Mouse (Mus musculus) adrenal gland, postnatal 14 days (tissue): ENCODE results near the gene Slc45a3. TPM values are rescaled to one million over a fixed set of nuclear protein-coding genes. Genes with fewer than 3 reads are reported as not detected.
A peak's percentile ranks its signal among the peaks of the same experiment; 100 is the strongest.

Experiments used
- DNase-seq: peaks from one replicate; pipeline ENCODE4 v3.0.0; 2021; ENCODE audit warnings: mixed read lengths
- long read RNA-seq, 2 experiments: library from polyadenylated mRNA; stranded (forward); transcript quantifications; one replicate each; pipeline ENCODE4 v2.0.0; 2021
- total RNA-seq: library from RNA; stranded (reverse); gene quantifications from 2 replicates; pipeline ENCODE4 v1.2.3, GENCODE M21; 2021

The Slc45a3 gene
- 15.5 and 18.3 TPM in 2 replicates for total RNA-seq
- long read RNA-seq, experiment 1, transcript Slc45a3-202 (5 exons, 3,212 nt), result major isoform, 15 of 22 reads
- long read RNA-seq, experiment 1, partial matches to known transcripts, result 4 of 22 reads
- long read RNA-seq, experiment 1, other reads (novel, unspliced or antisense), result 3 of 22 reads
- long read RNA-seq, experiment 2, transcript Slc45a3-202 (5 exons, 3,212 nt), result major isoform, 15 of 25 reads
- long read RNA-seq, experiment 2, partial matches to known transcripts, result 4 of 25 reads
- long read RNA-seq, experiment 2, other reads (novel, unspliced or antisense), result 5 of 25 reads

- DNase-seq, result peak; percentile 79
These were observed at the start of gene Slc45a3 for GRCm38 (mm10) chr1:131962606-131963084. Gene Slc45a3 (plus strand): TSS chr1:131962967.

GRCm38 (mm10) chr1:131917634-131918033, 45.1 kb upstream of the Slc45a3 start:
- peak; percentile 35 for DNase-seq

DNA sequence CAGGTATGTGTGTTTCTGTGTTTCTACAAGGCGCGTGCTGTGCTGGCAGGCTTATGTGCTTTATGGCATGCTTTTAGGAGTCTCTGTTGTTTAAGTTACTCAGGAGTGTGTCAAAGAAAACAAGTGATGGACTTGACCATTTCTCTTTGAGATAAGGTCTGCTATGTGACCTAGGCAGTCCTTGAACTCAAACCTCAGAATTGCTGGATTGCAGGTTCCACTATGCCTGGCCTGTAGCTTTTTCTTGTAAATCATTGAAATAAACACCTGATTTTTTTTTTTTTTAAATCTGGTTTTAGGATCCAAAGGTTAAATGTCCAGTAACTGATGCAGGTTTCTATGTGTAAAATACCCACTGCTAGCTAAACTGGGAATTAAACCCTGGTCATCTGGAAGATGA, 43.7 kb upstream of the Slc45a3 start:
- DNase-seq, result no peak

DNA sequence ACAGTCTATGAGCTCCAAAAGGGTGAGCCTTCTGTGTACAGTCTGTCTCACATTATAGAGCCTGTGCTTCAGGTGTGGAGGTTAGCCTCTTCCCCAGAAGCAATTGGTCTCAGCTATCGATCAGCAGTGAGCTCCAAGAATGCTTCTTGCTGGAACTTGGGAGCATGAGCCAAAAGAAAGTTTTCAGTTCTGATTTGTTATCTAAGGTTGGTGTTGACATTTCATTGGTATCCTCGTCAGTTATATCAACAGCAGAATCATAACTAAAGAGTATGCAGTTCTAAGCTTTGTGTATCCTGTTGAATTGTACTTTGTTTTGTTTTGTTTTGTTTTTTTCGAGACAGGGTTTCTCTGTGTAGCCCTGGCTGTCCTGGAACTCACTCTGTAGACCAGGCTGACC, 40.7 kb upstream of the Slc45a3 start:
- DNase-seq, result no peak

GRCm38 (mm10) chr1:131933471-131933870, 29.3 kb upstream of the Slc45a3 start:
- no peak for DNase-seq

- DNase-seq, result peak; percentile 88
These were observed 25.0 kb upstream of the Slc45a3 start for GRCm38 (mm10) chr1:131937659-131938305.

- DNase-seq, result peak; percentile 42
These were observed 24.0 kb upstream of the Slc45a3 start for GRCm38 (mm10) chr1:131938811-131939210.

- DNase-seq, result no peak
These were observed 22.0 kb upstream of the Slc45a3 start for GRCm38 (mm10) chr1:131940711-131941244.

GRCm38 (mm10) chr1:131941501-131941900, 21.3 kb upstream of the Slc45a3 start:
- DNase-seq, result no peak

GRCm38 (mm10) chr1:131942621-131943590, 19.9 kb upstream of the Slc45a3 start:
- DNase-seq, result peak; percentile 66

DNA sequence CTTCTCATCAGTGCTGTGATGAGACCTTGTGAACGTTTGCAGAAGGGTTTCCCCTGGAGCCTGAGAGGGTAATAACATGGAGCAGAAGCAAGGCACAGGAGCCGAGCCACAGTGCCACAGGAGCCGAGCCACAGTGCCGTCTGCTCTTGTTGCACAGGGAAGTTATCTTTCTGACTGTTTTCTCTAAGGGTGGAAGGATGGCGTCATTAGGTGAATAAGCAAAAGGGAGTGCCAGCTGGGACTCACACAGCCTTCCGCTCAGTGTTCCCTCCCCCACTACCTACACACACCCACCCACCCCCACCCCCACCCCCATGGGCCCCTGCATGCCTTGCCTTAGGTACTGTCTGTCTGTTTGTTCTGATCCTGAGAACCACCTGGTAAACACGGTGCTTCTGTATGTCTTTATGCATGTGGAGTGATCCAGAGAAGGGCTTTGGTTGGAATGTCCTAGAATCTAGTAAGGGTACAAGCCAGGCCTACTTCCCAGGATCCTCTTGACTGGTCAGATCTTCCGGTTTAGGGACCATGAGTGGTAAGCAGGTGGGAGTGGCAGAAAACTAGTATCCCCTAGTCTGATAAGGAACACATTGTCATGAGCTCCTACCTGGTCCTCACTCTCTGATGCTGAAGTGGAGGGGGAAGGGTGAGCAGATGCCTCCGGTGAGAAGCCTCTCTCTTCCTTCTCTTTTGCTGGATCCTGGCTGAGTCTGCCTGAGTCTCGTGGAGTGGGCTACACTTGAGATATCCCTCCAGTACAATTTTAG, 16.9 kb upstream of the Slc45a3 start:
- DNase-seq, result no peak

DNA sequence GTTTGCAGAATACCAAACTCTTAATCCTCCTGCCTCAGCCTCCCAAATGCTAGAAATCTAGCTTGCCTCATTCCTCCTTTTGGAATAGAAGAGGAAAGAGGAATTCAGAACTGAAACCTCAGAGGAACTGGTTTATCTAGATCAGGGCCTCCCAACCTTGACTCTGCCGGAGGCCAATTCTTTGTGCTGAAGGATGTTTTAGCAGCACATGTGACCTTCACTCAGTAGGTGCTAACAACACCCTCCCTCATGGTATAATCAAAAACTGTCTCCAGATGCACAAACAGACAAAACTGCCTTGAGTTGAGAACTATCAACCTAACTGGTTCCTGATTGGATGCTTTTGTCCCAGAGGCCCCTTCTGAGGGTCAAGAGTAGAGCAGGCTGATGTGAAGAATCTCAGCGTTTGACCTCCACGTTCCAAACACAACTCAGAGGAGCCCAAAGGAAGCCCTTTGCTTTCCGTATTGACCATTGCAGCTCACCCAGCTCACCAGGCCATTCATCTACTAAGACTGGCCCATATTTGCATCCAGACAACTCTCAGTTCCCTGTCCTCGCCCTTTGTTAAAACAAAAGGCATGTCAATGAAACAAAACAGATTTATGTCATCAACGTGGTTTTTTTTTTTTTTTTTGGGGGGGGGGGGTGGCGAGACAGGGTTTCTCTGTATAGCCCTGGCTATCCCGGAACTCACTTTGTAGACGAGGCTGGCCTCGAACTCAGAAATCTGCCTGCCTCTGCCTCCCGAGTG, 16.1 kb upstream of the Slc45a3 start:
- no peak for DNase-seq

GRCm38 (mm10) chr1:131947997-131948525, 14.7 kb upstream of the Slc45a3 start:
- no peak for DNase-seq

GRCm38 (mm10) chr1:131954242-131954865, 8.4 kb upstream of the Slc45a3 start:
- DNase-seq, result no peak

- DNase-seq, result no peak
These were observed 7.5 kb upstream of the Slc45a3 start for GRCm38 (mm10) chr1:131955131-131955757.

GRCm38 (mm10) chr1:131957416-131957815, 5.4 kb upstream of the Slc45a3 start:
- DNase-seq, result no peak

GRCm38 (mm10) chr1:131961004-131961403, 1.8 kb upstream of the Slc45a3 start:
- DNase-seq, result no peak

- peak; percentile 57 for DNase-seq
These were observed 551 bp downstream of the Slc45a3 start for GRCm38 (mm10) chr1:131963085-131963951.
